Mouse (Mus musculus): ENCODE measurements around the gene Osbpl8. TPM values are rescaled to one million over a fixed set of nuclear protein-coding genes. Genes with fewer than 3 reads are reported as not detected.

Osbpl8 gene
- total and polyA plus RNA-seq, 2 experiments from 2014 or later: 16.6 to 89.5 TPM

DNA sequence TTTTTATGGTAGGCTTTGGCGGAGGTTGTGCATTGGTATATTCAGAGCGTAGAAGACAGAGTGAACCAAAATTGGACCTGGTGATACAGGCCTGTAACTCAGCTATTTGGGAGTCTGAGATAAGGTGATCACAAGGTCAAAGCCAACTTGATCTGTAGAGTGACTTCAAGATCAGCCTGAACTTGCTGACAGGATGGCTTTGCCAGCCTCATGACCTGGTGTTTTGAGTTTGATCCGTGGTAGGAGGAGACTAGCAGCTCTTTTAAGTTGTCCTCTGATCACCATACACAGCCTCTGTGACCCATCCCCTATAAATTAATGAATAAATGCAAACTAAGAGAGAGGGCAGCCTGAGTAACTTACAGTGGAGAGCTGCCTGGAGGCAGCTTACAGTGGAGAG is 3.8 kb downstream of the Osbpl8 start:
- Histone ChIP-seq H3K9ac (no peak overlapping the region), H3K9me3 (ENCODE audit: low read length) (no peaks in the 10 kb centered on the region), H3K4me3 (ENCODE audit: low read depth, low read length) (no peak overlapping the region), H3K4me2 (ENCODE audit: low read depth) (no peak overlapping the region), H3K4me1 (ENCODE audit: insufficient read depth) (peaks cover 10% of the 10 kb centered on the region), H3K27ac (ENCODE audit: low read depth, low read length) (no peak overlapping the region), H3K27me3 (ENCODE audit: insufficient read depth, low read length) (no peaks in the 10 kb centered on the region), H3K36me3 (ENCODE audit: insufficient read depth) (no peaks in the 10 kb centered on the region)
- TF ChIP-seq CTCF (IDR thresholded peaks at IDR 0.05; ENCODE audit: low read depth): no peak
- 92% methylated on average over 3 of the region's 3 CpGs for WGBS
- ATAC-seq: no peak
- no peak for DNase-seq

DNA sequence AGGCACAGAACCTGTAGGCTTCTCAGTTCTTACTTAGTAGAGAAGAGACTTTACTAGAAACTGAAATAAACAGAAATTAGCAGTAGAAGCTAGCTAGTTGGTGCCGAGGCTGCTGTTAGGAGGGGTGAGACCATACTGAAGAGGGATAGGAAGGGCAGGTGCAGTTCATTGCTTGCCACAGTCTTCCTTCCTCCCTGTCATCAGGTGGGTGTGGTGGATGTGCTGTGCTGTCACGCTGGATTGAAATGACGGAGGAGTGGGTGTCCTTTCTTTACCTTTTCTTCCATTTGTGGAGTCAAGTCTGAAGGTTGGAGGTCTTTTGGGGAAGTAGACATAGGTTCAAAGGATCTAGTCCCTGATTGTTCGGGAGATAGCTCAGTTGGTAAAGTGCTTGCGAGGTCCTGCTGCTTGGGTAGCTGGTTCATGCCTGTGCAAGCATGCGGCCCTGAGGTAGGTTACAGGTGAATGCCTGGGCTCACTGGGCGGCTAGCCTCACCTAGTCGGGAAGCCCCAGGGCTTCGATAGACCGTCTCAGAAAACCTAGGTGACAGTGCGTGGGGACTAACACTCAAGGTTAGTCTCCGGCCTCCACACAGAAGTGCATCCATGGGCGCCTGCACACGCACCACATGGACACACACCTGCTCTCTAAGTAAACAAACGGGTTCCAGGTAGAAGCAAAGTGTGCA is 6.8 kb downstream of the Osbpl8 start:
- H3K4me3 ChIP-seq (ENCODE audit: low read depth, low read length): no peak overlapping the region
- no peaks in the 10 kb centered on the region for H3K9me3 ChIP-seq (ENCODE audit: low read length)
- H3K27me3 ChIP-seq (ENCODE audit: insufficient read depth, low read length): no peaks in the 10 kb centered on the region
- 93% methylated on average over 15 of the region's 15 CpGs for WGBS
- no peak for TF ChIP-seq CTCF (IDR thresholded peaks at IDR 0.05; ENCODE audit: low read depth)
- no peak for ATAC-seq
- no peaks in the 10 kb centered on the region for H3K36me3 ChIP-seq (ENCODE audit: insufficient read depth)
- H3K4me1 ChIP-seq (ENCODE audit: insufficient read depth): peaks cover 3% of the 10 kb centered on the region
- no peak overlapping the region for H3K4me2 ChIP-seq (ENCODE audit: low read depth)
- no peak overlapping the region for H3K27ac ChIP-seq (ENCODE audit: low read depth, low read length)
- H3K9ac ChIP-seq: no peak overlapping the region
- DNase-seq: no peak

- no peak for TF ChIP-seq CTCF (IDR thresholded peaks at IDR 0.05; ENCODE audit: low read depth)
- no peak for DNase-seq
- no peaks in the 10 kb centered on the region for H3K9me3 ChIP-seq (ENCODE audit: low read length)
- no peaks in the 10 kb centered on the region for H3K36me3 ChIP-seq (ENCODE audit: insufficient read depth)
- no peak overlapping the region for H3K4me2 ChIP-seq (ENCODE audit: low read depth)
- no peak overlapping the region for H3K9ac ChIP-seq
- no peaks in the 10 kb centered on the region for H3K4me1 ChIP-seq (ENCODE audit: insufficient read depth)
- ATAC-seq: no peak
- H3K4me3 ChIP-seq (ENCODE audit: low read depth, low read length): no peak overlapping the region
- H3K27me3 ChIP-seq (ENCODE audit: insufficient read depth, low read length): no peaks in the 10 kb centered on the region
- 85% methylated on average over 7 of the region's 7 CpGs for WGBS
- no peak overlapping the region for H3K27ac ChIP-seq (ENCODE audit: low read depth, low read length)
Observed at GRCm38 (mm10) chr10:111173589-111174247, 9.2 kb downstream of the Osbpl8 start.

GRCm38 (mm10) chr10:111177336-111177735 is 12.8 kb downstream of the Osbpl8 start:
- Histone ChIP-seq H3K4me2 (ENCODE audit: low read depth) (no peak overlapping the region), H3K4me1 (ENCODE audit: insufficient read depth) (no peaks in the 10 kb centered on the region), H3K9ac (no peak overlapping the region), H3K27me3 (ENCODE audit: insufficient read depth, low read length) (no peaks in the 10 kb centered on the region), H3K4me3 (ENCODE audit: low read depth, low read length) (no peak overlapping the region), H3K36me3 (ENCODE audit: insufficient read depth) (no peaks in the 10 kb centered on the region), H3K9me3 (ENCODE audit: low read length) (no peaks in the 10 kb centered on the region), H3K27ac (ENCODE audit: low read depth, low read length) (no peak overlapping the region)
- no peak for TF ChIP-seq CTCF (IDR thresholded peaks at IDR 0.05; ENCODE audit: low read depth)
- ATAC-seq: no peak
- no peak for DNase-seq
- WGBS: 82% methylated on average over 8 of the region's 8 CpGs

DNA sequence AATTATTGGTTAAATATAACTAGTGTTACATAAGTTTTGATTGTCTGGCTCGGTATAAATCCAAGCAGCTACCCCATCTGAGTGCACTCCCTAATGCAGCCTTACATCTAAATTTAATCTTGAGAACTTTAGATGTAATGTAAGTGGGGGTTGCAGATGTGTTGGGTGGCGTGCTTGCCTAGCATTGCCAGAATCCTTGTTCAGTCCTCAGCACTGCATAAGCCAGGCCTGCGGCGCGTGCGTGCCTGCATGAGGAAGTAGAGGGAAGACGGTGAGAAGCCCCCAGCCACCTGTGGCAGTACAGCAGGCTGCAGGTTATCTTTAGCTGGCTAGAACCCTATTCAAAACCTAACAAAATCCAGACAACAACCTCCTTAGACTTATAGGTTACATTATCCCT is 13.5 kb downstream of the Osbpl8 start:
- TF ChIP-seq CTCF (IDR thresholded peaks at IDR 0.05; ENCODE audit: low read depth): no peak
- H3K4me1 ChIP-seq (ENCODE audit: insufficient read depth): no peaks in the 10 kb centered on the region
- H3K36me3 ChIP-seq (ENCODE audit: insufficient read depth): no peaks in the 10 kb centered on the region
- no peak overlapping the region for H3K9ac ChIP-seq
- no peak overlapping the region for H3K4me3 ChIP-seq (ENCODE audit: low read depth, low read length)
- peak; percentile 42; the same call in 1 of the 2 replicates for ATAC-seq
- WGBS: 86% methylated on average over 7 of the region's 7 CpGs
- H3K9me3 ChIP-seq (ENCODE audit: low read length): no peaks in the 10 kb centered on the region
- no peak overlapping the region for H3K27ac ChIP-seq (ENCODE audit: low read depth, low read length)
- no peak for DNase-seq
- no peaks in the 10 kb centered on the region for H3K27me3 ChIP-seq (ENCODE audit: insufficient read depth, low read length)
- H3K4me2 ChIP-seq (ENCODE audit: low read depth): no peak overlapping the region

- 0 out of 2 replicates have a peak, but pooled peaks have one; percentile 24 for ATAC-seq
- no peak for DNase-seq
Observed at GRCm38 (mm10) chr10:111180633-111181032, 16.1 kb downstream of the Osbpl8 start.

GRCm38 (mm10) chr10:111183634-111184270 is 19.2 kb downstream of the Osbpl8 start:
- Histone ChIP-seq H3K4me3 (ENCODE audit: low read depth, low read length) (no peak overlapping the region), H3K9ac (no peak overlapping the region), H3K27ac (ENCODE audit: low read depth, low read length) (no peak overlapping the region), H3K36me3 (ENCODE audit: insufficient read depth) (no peaks in the 10 kb centered on the region), H3K4me2 (ENCODE audit: low read depth) (no peak overlapping the region), H3K27me3 (ENCODE audit: insufficient read depth, low read length) (no peaks in the 10 kb centered on the region), H3K9me3 (ENCODE audit: low read length) (no peaks in the 10 kb centered on the region), H3K4me1 (ENCODE audit: insufficient read depth) (0 out of 2 replicates have a peak, but pooled peaks cover 5% of the 10 kb centered on the region)
- TF ChIP-seq CTCF (IDR thresholded peaks at IDR 0.05; ENCODE audit: low read depth): no peak
- peak; percentile 34 for DNase-seq
- WGBS: 53% methylated on average over 7 of the region's 7 CpGs
- peak; percentile 40; the same call in 1 of the 2 replicates for ATAC-seq

More at GRCm38 (mm10) chr10:111180633-111181032, 16.1 kb downstream of the Osbpl8 start:
- no peak overlapping the region for H3K4me2 ChIP-seq (ENCODE audit: low read depth)
- no peak overlapping the region for H3K4me3 ChIP-seq (ENCODE audit: low read depth, low read length)
- H3K9ac ChIP-seq: no peak overlapping the region
- WGBS: 24% methylated on average over 3 of the region's 3 CpGs
- H3K36me3 ChIP-seq (ENCODE audit: insufficient read depth): no peaks in the 10 kb centered on the region
- peak; percentile 37 for TF ChIP-seq CTCF (IDR thresholded peaks at IDR 0.05; ENCODE audit: low read depth)
- H3K27ac ChIP-seq (ENCODE audit: low read depth, low read length): no peak overlapping the region
- H3K9me3 ChIP-seq (ENCODE audit: low read length): no peaks in the 10 kb centered on the region
- H3K27me3 ChIP-seq (ENCODE audit: insufficient read depth, low read length): no peaks in the 10 kb centered on the region
- H3K4me1 ChIP-seq (ENCODE audit: insufficient read depth): 0 out of 2 replicates have a peak, but pooled peaks cover 5% of the 10 kb centered on the region
